Mouse (Mus musculus) frontal cortex, postnatal 25 days (tissue): ENCODE data around the gene Gnai2.
"Not testable (repeated sequence)": the region's sequence is repeated elsewhere in the genome, so short reads cannot be mapped to it uniquely, and the experiment has no call there.

ENCODE experiments used
- DNase-seq, 2 experiments: peaks; one replicate each; pipeline ENCODE4 v3.0.0; 2022; ENCODE audit warnings: low spot score in 2 of 2

The Gnai2 gene

DNA sequence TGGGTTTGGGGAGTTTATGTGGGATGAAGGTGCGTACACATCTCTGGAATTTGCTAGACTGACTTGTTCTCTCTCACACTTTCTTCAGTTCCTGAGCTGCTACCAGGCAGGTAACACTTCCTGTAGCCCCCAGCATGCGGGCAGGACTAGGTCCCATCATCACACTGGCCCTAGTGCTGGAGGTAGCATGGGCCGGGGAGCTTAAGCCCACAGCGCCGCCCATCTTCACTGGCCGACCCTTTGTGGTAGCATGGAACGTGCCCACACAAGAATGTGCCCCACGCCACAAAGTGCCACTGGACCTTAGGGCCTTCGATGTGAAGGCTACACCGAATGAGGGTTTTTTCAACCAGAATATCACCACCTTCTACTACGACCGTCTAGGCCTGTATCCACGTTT is 65.2 kb downstream of the Gnai2 start:
- no peak for DNase-seq

DNA sequence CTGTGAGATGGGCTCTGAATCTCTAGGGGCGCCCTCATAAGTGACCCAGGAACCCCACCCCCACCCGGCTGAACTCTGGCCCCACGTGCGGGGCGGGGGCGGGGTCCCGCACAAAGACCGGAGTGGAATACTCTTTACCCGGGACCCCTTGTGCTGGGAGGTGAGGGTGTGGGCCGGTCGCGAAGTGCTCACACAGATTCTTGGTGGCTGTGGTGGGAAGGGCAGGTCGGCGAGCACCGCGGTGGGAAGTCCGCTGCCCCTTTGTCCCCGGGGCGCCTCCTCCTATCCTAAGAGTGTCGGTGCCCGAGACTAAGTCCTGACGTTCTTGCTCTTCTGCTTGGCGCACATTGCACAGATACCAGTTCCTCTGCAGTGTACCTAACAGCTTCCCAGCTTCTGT is 65.9 kb downstream of the Gnai2 start:
- no peak for DNase-seq

DNA sequence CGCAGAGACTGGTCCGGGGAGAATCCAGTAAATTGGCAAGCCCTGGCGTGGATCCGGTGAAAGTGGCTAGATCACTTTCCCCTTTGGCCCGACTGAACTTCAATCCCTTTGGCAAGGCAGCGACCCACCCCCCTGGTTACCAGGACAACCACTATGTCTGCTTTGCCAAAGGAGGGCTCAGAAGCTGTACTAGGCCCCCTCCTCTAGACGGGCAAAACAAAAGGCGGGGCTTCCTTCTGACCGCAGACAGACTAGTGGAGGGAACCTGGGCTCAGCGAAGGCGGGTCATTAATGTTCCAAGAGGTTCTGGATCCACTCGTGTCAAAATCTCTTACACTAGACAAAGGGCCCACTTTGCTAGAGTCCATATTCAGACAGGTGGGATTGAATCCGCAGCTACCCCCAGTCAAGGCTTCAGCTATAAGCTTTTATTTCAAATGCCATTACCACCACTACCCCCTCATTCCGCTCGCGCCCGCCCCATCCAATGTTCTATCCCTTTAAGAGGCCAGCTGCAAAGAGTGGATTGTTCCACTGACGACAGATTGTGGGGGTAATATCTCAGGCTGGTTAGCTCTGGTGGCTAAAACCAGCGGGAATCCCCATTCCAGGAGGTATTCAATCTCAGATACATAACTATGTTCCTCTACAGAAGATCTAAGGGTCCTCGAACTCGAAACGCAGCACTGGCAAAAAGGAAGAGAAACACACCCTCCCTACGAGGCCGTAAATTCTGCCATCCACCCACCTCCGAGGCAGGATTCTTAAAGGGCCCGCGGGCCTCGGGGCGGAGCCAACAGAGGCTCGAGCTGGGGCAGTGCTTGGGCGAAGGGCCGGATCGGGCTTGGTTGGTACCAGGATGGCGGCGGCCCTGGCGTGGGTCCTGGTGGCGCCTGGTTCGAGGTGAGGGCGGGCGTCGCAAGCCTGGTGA is 66.6 kb downstream of the Gnai2 start:
- peak; percentile 61 to 69 for DNase-seq

DNA sequence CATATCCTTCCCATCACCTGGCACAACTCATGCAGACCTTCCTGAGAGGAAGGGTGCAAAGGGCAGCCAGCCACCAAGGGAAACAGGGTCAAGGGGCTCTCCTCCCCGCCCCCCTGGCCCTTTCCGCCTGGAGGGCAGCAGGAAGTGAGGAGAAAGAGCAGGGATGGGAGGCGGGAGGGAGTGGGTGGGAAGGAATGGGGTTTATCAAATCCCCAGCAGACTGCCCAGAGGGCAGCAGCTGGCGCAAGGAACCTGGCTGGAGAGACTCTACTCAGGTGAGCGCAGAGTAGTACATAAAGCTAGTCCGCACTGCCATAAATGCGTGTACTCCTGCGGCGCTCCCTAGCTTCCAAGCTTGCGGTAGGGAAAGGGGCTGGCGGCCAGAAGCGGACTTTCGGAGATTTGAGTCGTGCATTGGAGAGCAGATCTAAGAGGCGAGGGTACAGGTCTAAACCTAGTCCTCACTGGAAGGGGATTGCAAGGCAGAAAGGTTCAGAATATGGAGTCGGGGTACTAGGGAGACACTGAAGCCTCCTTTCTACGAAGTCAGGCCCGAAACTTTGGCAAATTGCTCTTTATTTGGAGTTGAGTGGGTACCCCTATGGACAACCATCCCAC is 67.4 kb downstream of the Gnai2 start, which contains the start of gene Hyal2:
Hyal2 (plus strand) TSS at position 244 of the 618 bp plus-strand sequence.
- DNase-seq: no peak

GRCm38 (mm10) chr9:107566855-107567254 is 68.3 kb downstream of the Gnai2 start:
- DNase-seq: no peak

DNA sequence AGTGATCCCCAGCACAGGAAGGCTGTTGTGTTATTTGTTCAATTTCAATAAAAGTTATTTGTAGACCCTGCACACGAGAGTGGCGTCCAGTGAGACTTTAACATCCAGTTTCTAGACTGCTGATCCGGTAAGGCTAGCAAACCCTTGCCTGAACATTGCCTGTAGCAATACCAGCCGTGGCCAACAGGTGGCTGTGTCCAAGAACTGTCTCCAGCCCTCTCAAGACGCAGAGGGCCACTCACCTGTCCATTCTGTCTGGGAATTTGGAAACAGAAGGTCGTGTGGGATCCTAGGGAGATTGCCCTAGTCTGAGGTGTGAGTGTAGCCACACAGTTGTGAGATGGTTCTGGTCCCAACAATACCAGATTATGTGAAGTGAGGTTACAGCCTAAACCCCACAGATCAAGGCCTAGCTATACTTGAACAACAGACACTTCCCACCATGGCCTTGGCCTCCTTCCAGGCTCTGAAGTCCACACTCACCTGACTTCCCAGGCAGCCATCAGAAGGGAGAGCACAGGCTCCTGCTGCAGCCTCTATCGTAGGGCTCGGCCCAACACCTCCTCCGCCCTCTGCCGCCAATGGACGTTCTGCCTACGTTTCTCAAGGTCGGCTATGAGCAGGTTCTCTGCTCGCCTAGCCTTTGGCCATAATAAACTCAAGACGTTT is 69.0 kb downstream of the Gnai2 start:
- peak; percentile 65 to 71 for DNase-seq

DNA sequence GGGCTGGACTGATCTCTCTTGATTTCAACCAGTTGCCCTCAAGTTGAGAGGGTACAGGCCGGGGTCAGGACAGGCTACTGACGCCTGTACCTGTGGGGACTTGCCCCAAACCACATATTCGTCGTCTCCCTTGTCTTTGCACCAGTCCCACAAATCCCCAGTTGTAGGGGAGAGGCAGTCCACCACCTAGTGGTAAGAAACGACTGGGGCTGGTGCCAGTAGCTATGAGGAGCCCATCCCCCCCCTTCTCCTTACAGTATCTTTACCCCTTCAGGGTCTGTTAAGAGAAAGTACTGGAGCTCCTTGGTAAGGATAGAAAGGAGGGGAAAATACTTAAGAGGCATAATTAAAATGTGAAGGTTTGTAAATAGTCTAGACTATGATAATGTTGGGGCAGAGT is 69.6 kb downstream of the Gnai2 start:
- not testable (repeated sequence) for DNase-seq
